Mouse (Mus musculus) kidney, embryonic 14.5 days (tissue): ENCODE measurements around the gene Traf7. TPM values are rescaled to one million over a fixed set of nuclear protein-coding genes. Genes with fewer than 3 reads are reported as not detected.

Experiments
- ATAC-seq: fragments of 200-750 bp; cut with Nextera tagmentation; 2 replicates; pipeline ENCODE4 v1.8.0; 2017; ENCODE audit warnings: moderate number of reproducible peaks, mild to moderate bottlenecking, moderate TSS enrichment, moderate library complexity; ENCODE audit not compliant: low FRiP score, low TSS enrichment
- H3K27ac ChIP-seq: fragments of 300-500 bp; sonication (generic); 2 replicates; pipeline ENCODE4 v1.5.1; 2014; ENCODE audit warnings: low read depth, mild to moderate bottlenecking, low read length, moderate library complexity, mixed read lengths
- H3K27me3 ChIP-seq: fragments of 300-500 bp; sonication (generic); 2 replicates; pipeline ENCODE4 v1.6.1; 2014; ENCODE audit warnings: mild to moderate bottlenecking, low read length; ENCODE audit not compliant: control insufficient read depth, insufficient read depth
- H3K36me3 ChIP-seq: fragments of 300-500 bp; sonication (generic); 2 replicates; pipeline ENCODE4 v1.6.1; 2014; ENCODE audit warnings: low read length, mixed read lengths; ENCODE audit not compliant: control insufficient read depth, insufficient read depth
- H3K4me1 ChIP-seq: fragments of 300-500 bp; sonication (generic); 2 replicates; pipeline ENCODE4 v1.6.1; 2014; ENCODE audit warnings: low read length, mixed read lengths; ENCODE audit not compliant: control insufficient read depth, insufficient read depth
- H3K4me2 ChIP-seq: fragments of 300-500 bp; sonication (generic); replicated peaks from 2 replicates; pipeline ENCODE4 v1.6.1; 2014; ENCODE audit warnings: low read depth, mild to moderate bottlenecking, low read length
- H3K4me3 ChIP-seq: fragments of 300-500 bp; sonication (generic); 2 replicates; pipeline ENCODE4 v1.5.1; 2014; ENCODE audit warnings: mild to moderate bottlenecking, low read length
- H3K9ac ChIP-seq: fragments of 300-500 bp; sonication (generic); 2 replicates; pipeline ENCODE4 v1.6.1; 2014; ENCODE audit warnings: low read depth, mild to moderate bottlenecking, low read length, moderate library complexity
- H3K9me3 ChIP-seq: fragments of 300-500 bp; sonication (generic); 2 replicates; pipeline ENCODE4 v1.6.1; 2016; ENCODE audit warnings: low read length; ENCODE audit not compliant: control insufficient read depth
- WGBS: fragments of 180-500 bp; shearing (Covaris S2); extraction: QIAGEN DNeasy Blood & Tissue Kit; methylation state at CpG from one replicate; pipeline ENCODE4 v1.1.7; 2014; 5-methylcytosine and 5-hydroxymethylcytosine counted together
- polyA plus RNA-seq: library from polyadenylated mRNA; unstranded; fragments of >200 nt; fragmentation: Nextera tagmentation; extraction: Ambion mirVana; gene quantifications from 2 replicates; pipeline ENCODE4 v1.2.1, GENCODE M21; 2014

Traf7 gene
- polyA plus RNA-seq, 1 experiment from 2014 or later: 88.5 TPM

- ATAC-seq: no peak
- Histone ChIP-seq H3K4me1 (peaks cover 33% of the 10 kb centered on the region), H3K4me3 (peak overlapping the region; percentile 62), H3K9ac (peak overlapping the region; percentile 78), H3K27me3 (no peaks in the 10 kb centered on the region), H3K36me3 (peaks cover 21% of the 10 kb centered on the region), H3K27ac (peak overlapping the region; percentile 90), H3K4me2 (peak overlapping the region; percentile 79), H3K9me3 (no peaks in the 10 kb centered on the region)
- WGBS: 1% methylated on average over 4 of the region's 4 CpGs
Measured at GRCm38 (mm10) chr17:24529007-24529451, 1.3 kb upstream of the Traf7 start.

DNA sequence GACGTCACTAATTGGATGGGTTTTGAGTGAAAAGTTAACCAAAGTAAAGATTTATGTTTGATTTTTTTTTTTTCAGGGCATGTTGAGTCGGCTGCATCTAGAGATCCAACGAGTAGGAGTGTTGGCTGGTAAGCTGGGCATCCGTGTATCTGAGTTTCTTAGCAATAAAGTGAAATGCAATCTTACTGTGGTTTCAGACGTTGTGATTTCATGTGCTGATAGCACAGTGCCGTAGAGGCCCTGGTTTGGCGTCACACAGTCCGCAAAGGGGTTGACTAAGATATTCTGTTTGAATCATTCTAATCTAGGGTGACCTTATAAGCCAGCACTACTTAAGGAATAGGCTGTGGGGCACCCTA lies 801 bp upstream of the Traf7 start:
- H3K9me3 ChIP-seq: no peaks in the 10 kb centered on the region
- peaks cover 21% of the 10 kb centered on the region for H3K36me3 ChIP-seq
- H3K27me3 ChIP-seq: no peaks in the 10 kb centered on the region
- peak overlapping the region; percentile 62 for H3K4me3 ChIP-seq
- WGBS: 0% methylated on average over 8 of the region's 8 CpGs
- peak overlapping the region; percentile 78 for H3K9ac ChIP-seq
- peaks cover 33% of the 10 kb centered on the region for H3K4me1 ChIP-seq
- ATAC-seq: no peak
- H3K27ac ChIP-seq: peak overlapping the region; percentile 90
- H3K4me2 ChIP-seq: peak overlapping the region; percentile 79

DNA sequence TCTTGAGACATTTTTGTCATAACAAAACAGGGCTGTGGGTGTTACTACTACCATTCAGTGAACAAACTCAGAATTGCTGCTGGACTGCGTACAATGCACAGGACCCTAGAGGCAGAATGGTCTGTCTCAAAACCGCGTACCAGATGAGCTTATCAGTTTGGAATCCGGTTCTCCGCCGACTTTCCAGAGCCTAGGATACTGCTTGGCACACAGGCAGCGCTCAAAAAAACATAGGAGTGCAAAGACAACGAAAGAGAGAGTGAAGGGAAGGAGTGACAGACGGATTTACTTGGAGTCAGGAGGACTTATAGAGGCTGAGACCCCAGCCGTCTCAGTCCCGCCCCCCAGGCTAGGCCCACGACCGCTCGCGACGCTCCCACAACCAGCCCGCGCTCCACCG lies 423 bp downstream of the Traf7 start:
- peak; percentile 1; the same call in 1 of the 2 replicates for ATAC-seq

DNA sequence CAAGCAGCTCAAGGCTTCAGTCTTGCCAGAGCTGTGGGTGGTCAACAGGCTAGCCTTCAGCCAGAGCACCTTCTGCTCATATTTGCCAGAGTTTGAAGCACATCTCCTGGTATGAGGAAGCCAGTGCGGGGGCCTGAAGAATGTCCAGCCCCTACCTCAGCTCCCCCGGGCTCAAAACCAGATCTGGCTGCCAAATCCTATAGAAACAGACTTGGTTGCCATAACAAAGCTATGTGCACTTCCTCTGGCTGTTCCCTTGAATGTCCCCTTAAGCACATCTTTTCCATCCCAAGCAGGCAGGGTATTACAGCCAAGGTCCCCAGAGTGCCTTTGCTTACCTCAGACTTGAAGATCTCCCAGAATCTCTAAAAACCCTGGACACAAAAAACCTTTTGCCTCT lies 3.0 kb downstream of the Traf7 start:
- 83% methylated on average over 2 of the region's 2 CpGs for WGBS
- Histone ChIP-seq H3K27ac (no peak overlapping the region), H3K4me1 (peaks cover 14% of the 10 kb centered on the region), H3K9me3 (no peaks in the 10 kb centered on the region), H3K4me2 (no peak overlapping the region), H3K36me3 (peaks cover 6% of the 10 kb centered on the region), H3K4me3 (no peak overlapping the region), H3K27me3 (no peaks in the 10 kb centered on the region), H3K9ac (no peak overlapping the region)
- ATAC-seq: no peak

More for the DNA sequence above, 423 bp downstream of the Traf7 start:
- H3K36me3 ChIP-seq: peaks cover 21% of the 10 kb centered on the region
- H3K27ac ChIP-seq: peak overlapping the region; percentile 57; the same call in 1 of the 2 replicates
- H3K4me3 ChIP-seq: peak overlapping the region; percentile 81
- H3K9me3 ChIP-seq: no peaks in the 10 kb centered on the region
- H3K27me3 ChIP-seq: no peaks in the 10 kb centered on the region
- H3K9ac ChIP-seq: peak overlapping the region; percentile 83
- H3K4me1 ChIP-seq: peaks cover 24% of the 10 kb centered on the region
- under 1% methylated on average over 19 of the region's 19 CpGs for WGBS
- peak overlapping the region; percentile 60 for H3K4me2 ChIP-seq

DNA sequence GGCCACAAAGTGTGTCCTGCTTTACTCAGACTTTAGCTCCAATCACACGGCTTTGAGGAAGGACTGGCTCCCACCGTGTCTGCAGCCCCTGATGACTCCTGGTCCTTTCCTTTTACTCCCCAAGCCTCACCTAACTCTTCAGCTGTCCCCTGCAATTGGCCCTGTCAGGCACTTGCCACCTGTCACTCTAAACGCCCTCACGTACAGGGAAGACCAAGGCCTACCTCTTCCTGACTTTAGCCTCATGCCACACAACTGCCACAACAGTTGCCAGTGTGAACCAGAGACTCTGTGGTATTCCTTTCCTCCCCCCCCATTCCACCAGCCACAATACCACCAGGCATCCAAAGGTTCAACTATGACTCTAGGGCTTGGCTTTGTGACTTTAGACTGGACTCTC lies 7.3 kb downstream of the Traf7 start:
- H3K36me3 ChIP-seq: peaks cover 34% of the 10 kb centered on the region

DNA sequence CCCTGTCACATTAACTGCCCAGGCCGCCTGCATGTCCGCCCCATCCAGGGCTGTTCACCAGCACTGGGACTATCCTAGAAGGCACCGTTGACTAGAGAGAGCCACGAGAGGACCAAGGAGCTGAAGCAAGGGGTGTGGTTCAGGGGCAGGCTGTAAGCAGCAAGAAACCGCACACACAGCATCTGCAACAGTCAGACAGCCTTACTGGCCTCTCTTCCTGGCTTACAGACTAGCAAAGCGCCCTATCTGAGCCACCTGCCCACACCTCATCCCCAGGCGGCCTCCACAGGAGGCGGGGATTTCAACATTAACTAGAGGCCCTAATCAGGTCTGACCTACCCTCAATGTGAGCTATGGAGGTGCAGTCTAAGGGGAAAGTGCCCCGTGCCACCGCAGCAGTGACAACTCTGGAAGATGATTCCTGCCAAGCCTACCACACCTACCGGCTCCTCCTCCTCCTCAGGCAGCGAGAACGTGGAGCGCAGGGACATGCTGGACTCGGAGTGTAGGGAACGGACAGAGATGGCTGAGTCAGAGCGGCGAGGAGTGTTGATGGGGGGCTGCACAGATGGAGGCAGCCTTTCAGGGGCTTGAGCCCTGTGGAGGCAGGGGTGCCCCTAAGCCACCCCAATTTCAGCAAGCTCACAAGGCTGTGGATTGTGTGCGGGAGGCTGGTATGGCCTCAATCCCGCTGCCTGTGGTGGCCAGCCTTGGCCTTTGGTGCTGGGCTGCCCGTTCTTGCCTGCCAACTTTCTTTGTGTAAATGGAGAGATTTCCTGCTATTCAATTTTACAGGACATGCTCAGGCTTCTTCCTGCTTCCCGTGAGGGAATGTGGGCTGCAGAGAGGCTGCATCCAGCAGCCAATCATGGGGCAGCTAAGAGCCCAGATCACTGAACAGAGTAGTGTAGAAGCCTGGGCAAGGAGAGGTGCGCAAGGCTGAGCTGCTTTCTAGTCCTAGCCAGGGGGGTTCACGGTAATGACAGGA lies 13.2 kb downstream of the Traf7 start:
- peak overlapping the region; percentile 66; the same call in 1 of the 2 replicates for H3K27ac ChIP-seq
- peak overlapping the region; percentile 6; the same call in 1 of the 2 replicates for H3K4me2 ChIP-seq
- H3K36me3 ChIP-seq: peaks cover 82% of the 10 kb centered on the region
- no peak for ATAC-seq
- no peak overlapping the region for H3K4me3 ChIP-seq
- H3K27me3 ChIP-seq: no peaks in the 10 kb centered on the region
- H3K9ac ChIP-seq: no peak overlapping the region
- WGBS: 84% methylated on average over 24 of the region's 24 CpGs
- H3K4me1 ChIP-seq: no peaks in the 10 kb centered on the region
- no peaks in the 10 kb centered on the region for H3K9me3 ChIP-seq

More for the DNA sequence above, 7.3 kb downstream of the Traf7 start:
- Histone ChIP-seq H3K27me3 (no peaks in the 10 kb centered on the region), H3K4me1 (no peaks in the 10 kb centered on the region), H3K9ac (no peak overlapping the region), H3K4me3 (no peak overlapping the region), H3K4me2 (no peak overlapping the region), H3K27ac (no peak overlapping the region), H3K9me3 (no peaks in the 10 kb centered on the region)
- no peak for ATAC-seq
- 89% methylated on average over 4 of the region's 4 CpGs for WGBS

- no peak overlapping the region for H3K9ac ChIP-seq
- H3K4me1 ChIP-seq: no peaks in the 10 kb centered on the region
- H3K36me3 ChIP-seq: peaks cover 85% of the 10 kb centered on the region
- H3K4me3 ChIP-seq: no peak overlapping the region
- 54% methylated on average over 5 of the region's 5 CpGs for WGBS
- H3K27ac ChIP-seq: no peak overlapping the region
- H3K4me2 ChIP-seq: peak overlapping the region; percentile 6; the same call in 1 of the 2 replicates
- H3K9me3 ChIP-seq: no peaks in the 10 kb centered on the region
- ATAC-seq: peak; percentile 30
- no peaks in the 10 kb centered on the region for H3K27me3 ChIP-seq
Measured at GRCm38 (mm10) chr17:24513609-24514008, 14.1 kb downstream of the Traf7 start.

- Histone ChIP-seq H3K36me3 (peaks cover 49% of the 10 kb centered on the region), H3K9me3 (no peaks in the 10 kb centered on the region)
Measured at GRCm38 (mm10) chr17:24507806-24508460, 19.8 kb downstream of the Traf7 start.

More at GRCm38 (mm10) chr17:24507806-24508460, 19.8 kb downstream of the Traf7 start:
- WGBS: 82% methylated on average over 12 of the region's 12 CpGs
- H3K4me2 ChIP-seq: no peak overlapping the region
- ATAC-seq: no peak
- peaks cover 3% of the 10 kb centered on the region; the same call in 1 of the 2 replicates for H3K4me1 ChIP-seq
- H3K27me3 ChIP-seq: no peaks in the 10 kb centered on the region
- H3K9ac ChIP-seq: no peak overlapping the region
- no peak overlapping the region for H3K4me3 ChIP-seq
- no peak overlapping the region for H3K27ac ChIP-seq
